Mouse (Mus musculus) hindbrain, postnatal 0 days (tissue): ENCODE measurements around the gene Sh3pxd2b. TPM values are rescaled to one million over a fixed set of nuclear protein-coding genes. Genes with fewer than 3 reads are reported as not detected.
A peak's percentile ranks its signal among the peaks of the same experiment; 100 is the strongest.

Experiments used
- ATAC-seq: fragments of 200-750 bp; cut with Nextera tagmentation; 2 replicates; pipeline ENCODE4 v1.8.0; 2017; ENCODE audit warnings: mild to moderate bottlenecking, moderate TSS enrichment, moderate library complexity
- DNase-seq: peaks from one replicate; pipeline ENCODE4 v3.0.0-alpha.2; 2015; ENCODE audit warnings: low spot score
- H3K27ac ChIP-seq: fragments of 300-500 bp; sonication (generic); 2 replicates; pipeline ENCODE4 v1.5.1; 2014; ENCODE audit warnings: mild to moderate bottlenecking
- H3K27me3 ChIP-seq: fragments of 300-500 bp; sonication (generic); 2 replicates; pipeline ENCODE4 v1.6.1; 2014; ENCODE audit warnings: low read length, mixed read lengths; ENCODE audit not compliant: insufficient read depth
- H3K36me3 ChIP-seq: fragments of 300-500 bp; sonication (generic); 2 replicates; pipeline ENCODE4 v1.6.1; 2014; ENCODE audit warnings: low read length, mixed read lengths; ENCODE audit not compliant: insufficient read depth
- H3K4me1 ChIP-seq: fragments of 300-500 bp; sonication (generic); 2 replicates; pipeline ENCODE4 v1.6.1; 2014; ENCODE audit warnings: antibody characterized with exemption, low read length, mixed read lengths; ENCODE audit not compliant: insufficient read depth
- H3K4me2 ChIP-seq: fragments of 300-500 bp; sonication (generic); 2 replicates; pipeline ENCODE4 v1.6.1; 2014; ENCODE audit warnings: low read depth, mild to moderate bottlenecking, low read length, moderate library complexity, mixed read lengths
- H3K4me3 ChIP-seq: fragments of 300-500 bp; sonication (generic); 2 replicates; pipeline ENCODE4 v1.5.1; 2014; ENCODE audit warnings: low read length
- H3K9ac ChIP-seq: fragments of 300-500 bp; sonication (generic); replicated peaks from 2 replicates; pipeline ENCODE4 v1.6.1; 2014; ENCODE audit warnings: mild to moderate bottlenecking, low read length, moderate library complexity, mixed read lengths
- H3K9me3 ChIP-seq: fragments of 300-500 bp; sonication (generic); 2 replicates; pipeline ENCODE4 v1.6.1; 2016; ENCODE audit warnings: low read length, mixed read lengths
- CTCF ChIP-seq: IDR thresholded peaks from 2 replicates; pipeline ENCODE4 v1.5.1; 2016; ENCODE audit warnings: antibody characterized with exemption, control low read depth, low read depth
- WGBS: fragments of 180-500 bp; shearing (Covaris S2); extraction: QIAGEN DNeasy Blood & Tissue Kit; methylation state at CpG from one replicate; pipeline ENCODE4 v1.1.7; 2014; 5-methylcytosine and 5-hydroxymethylcytosine counted together
- polyA plus RNA-seq: library from polyadenylated mRNA; unstranded; fragments of >200 nt; fragmentation: Nextera tagmentation; extraction: Ambion mirVana; gene quantifications from 2 replicates; pipeline ENCODE4 v1.2.1, GENCODE M21; 2015
- total RNA-seq: library from RNA; depleted of rRNA; stranded (reverse); fragments of >200 nt; gene quantifications from 2 replicates; pipeline ENCODE4 v1.2.3, GENCODE M21; 2014

Sh3pxd2b gene
- total and polyA plus RNA-seq, 2 experiments from 2014 or later, result 7.4 to 37.4 TPM

- Histone ChIP-seq H3K9me3 (no peaks in the 10 kb centered on the region), H3K27me3 (no peaks in the 10 kb centered on the region), H3K4me2 (no peak overlapping the region), H3K4me3 (no peak overlapping the region), H3K9ac (no peak overlapping the region), H3K36me3 (peaks cover 26% of the 10 kb centered on the region), H3K27ac (no peak overlapping the region), H3K4me1 (no peaks in the 10 kb centered on the region; the same call in 1 of the 2 replicates)
- TF ChIP-seq CTCF, result no peak
- WGBS, result 78% methylated on average over 4 of the region's 4 CpGs
- ATAC-seq (no peak; the same call in 1 of the 2 replicates), DNase-seq (no peak)
These were observed 77.0 kb downstream of the Sh3pxd2b start for GRCm38 (mm10) chr11:32424600-32424999.

- 81% methylated on average over 10 of the region's 10 CpGs for WGBS
- H3K9ac ChIP-seq, result no peak overlapping the region
- no peak for DNase-seq
- H3K9me3 ChIP-seq, result no peaks in the 10 kb centered on the region
- ATAC-seq, result no peak
- TF ChIP-seq CTCF, result no peak
- H3K4me1 ChIP-seq, result no peaks in the 10 kb centered on the region; the same call in 1 of the 2 replicates
- H3K27ac ChIP-seq, result no peak overlapping the region
- H3K27me3 ChIP-seq, result no peaks in the 10 kb centered on the region
- peaks cover 23% of the 10 kb centered on the region for H3K36me3 ChIP-seq
- H3K4me3 ChIP-seq, result no peak overlapping the region
- no peak overlapping the region for H3K4me2 ChIP-seq
These were observed 77.5 kb downstream of the Sh3pxd2b start for GRCm38 (mm10) chr11:32425043-32425658.

- Histone ChIP-seq H3K27me3 (no peaks in the 10 kb centered on the region), H3K4me1 (no peaks in the 10 kb centered on the region; the same call in 1 of the 2 replicates), H3K36me3 (peaks cover 5% of the 10 kb centered on the region), H3K27ac (no peak overlapping the region), H3K9me3 (no peaks in the 10 kb centered on the region), H3K4me2 (no peak overlapping the region), H3K9ac (no peak overlapping the region), H3K4me3 (no peak overlapping the region)
- 88% methylated on average over 7 of the region's 7 CpGs for WGBS
- ATAC-seq, result no peak
- DNase-seq, result no peak
- no peak for TF ChIP-seq CTCF
These were observed 79.9 kb downstream of the Sh3pxd2b start for GRCm38 (mm10) chr11:32427537-32427936.

GRCm38 (mm10) chr11:32435410-32436060, 87.9 kb downstream of the Sh3pxd2b start:
- Histone ChIP-seq H3K4me3 (no peak overlapping the region), H3K36me3 (no peaks in the 10 kb centered on the region), H3K4me1 (no peaks in the 10 kb centered on the region), H3K4me2 (no peak overlapping the region), H3K9me3 (no peaks in the 10 kb centered on the region), H3K9ac (no peak overlapping the region), H3K27ac (no peak overlapping the region), H3K27me3 (no peaks in the 10 kb centered on the region)
- WGBS, result 61% methylated on average over 6 of the region's 6 CpGs
- peak; percentile 51; the same call in 1 of the 2 replicates for ATAC-seq
- TF ChIP-seq CTCF, result no peak
- peak; percentile 35 for DNase-seq

- Histone ChIP-seq H3K4me1 (no peaks in the 10 kb centered on the region), H3K9me3 (no peaks in the 10 kb centered on the region), H3K27me3 (no peaks in the 10 kb centered on the region), H3K27ac (no peak overlapping the region), H3K36me3 (no peaks in the 10 kb centered on the region), H3K9ac (no peak overlapping the region), H3K4me2 (no peak overlapping the region), H3K4me3 (no peak overlapping the region)
- 77% methylated on average over 3 of the region's 3 CpGs for WGBS
- DNase-seq, result no peak
- no peak for TF ChIP-seq CTCF
- ATAC-seq, result no peak
These were observed 95.0 kb downstream of the Sh3pxd2b start for GRCm38 (mm10) chr11:32442576-32442975.

GRCm38 (mm10) chr11:32444266-32444665, 96.6 kb downstream of the Sh3pxd2b start:
- DNase-seq (no peak), ATAC-seq (no peak)
- no peaks in the 10 kb centered on the region for H3K36me3 ChIP-seq
- WGBS, result 17% methylated on average over 1 of the region's 1 CpGs
- H3K27me3 ChIP-seq, result no peaks in the 10 kb centered on the region
- H3K27ac ChIP-seq, result no peak overlapping the region
- no peak overlapping the region for H3K9ac ChIP-seq
- no peak overlapping the region for H3K4me3 ChIP-seq
- TF ChIP-seq CTCF, result no peak
- no peaks in the 10 kb centered on the region for H3K9me3 ChIP-seq
- no peak overlapping the region for H3K4me2 ChIP-seq
- H3K4me1 ChIP-seq, result no peaks in the 10 kb centered on the region

- WGBS, result 84% methylated on average over 1 of the region's 1 CpGs
- Histone ChIP-seq H3K9ac (no peak overlapping the region), H3K4me3 (no peak overlapping the region), H3K27ac (no peak overlapping the region), H3K36me3 (no peaks in the 10 kb centered on the region), H3K4me2 (no peak overlapping the region), H3K4me1 (no peaks in the 10 kb centered on the region), H3K27me3 (no peaks in the 10 kb centered on the region), H3K9me3 (no peaks in the 10 kb centered on the region)
- no peak for ATAC-seq
- TF ChIP-seq CTCF, result no peak
- DNase-seq, result no peak
These were observed 97.5 kb downstream of the Sh3pxd2b start for GRCm38 (mm10) chr11:32445135-32445534.
